Mouse (Mus musculus) kidney, adult 18-20 months (tissue): ENCODE measurements around the gene Cmip.
A peak's percentile ranks its signal among the peaks of the same experiment; 100 is the strongest.

Experiments used
- DNase-seq: peaks from one replicate; pipeline ENCODE4 v3.0.0; 2021

The Cmip gene

DNA sequence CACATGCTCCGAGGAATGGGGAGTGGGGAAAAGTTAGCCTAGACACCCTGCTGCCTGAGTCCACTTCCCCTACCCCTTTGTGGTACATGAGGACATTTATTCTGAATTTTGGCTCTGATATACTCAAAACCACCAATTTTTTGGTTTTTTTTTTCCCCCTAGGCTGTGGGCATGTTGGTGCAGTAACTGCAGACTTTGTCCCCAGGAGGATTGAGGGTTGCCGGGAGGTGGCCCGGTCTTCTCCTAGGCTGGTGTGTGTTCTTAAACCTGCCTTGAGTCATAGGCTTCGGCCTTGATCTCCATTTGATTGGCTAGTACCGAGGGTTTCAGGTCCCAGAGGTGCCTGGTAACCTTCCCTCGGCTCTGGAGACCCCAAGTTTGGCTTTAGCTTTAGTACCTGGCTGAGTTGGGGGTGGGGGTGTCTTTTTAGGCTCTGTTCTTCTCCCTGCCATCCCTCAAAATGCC lies 1.7 kb downstream of the Cmip start:
- peak; percentile 51 for DNase-seq

DNA sequence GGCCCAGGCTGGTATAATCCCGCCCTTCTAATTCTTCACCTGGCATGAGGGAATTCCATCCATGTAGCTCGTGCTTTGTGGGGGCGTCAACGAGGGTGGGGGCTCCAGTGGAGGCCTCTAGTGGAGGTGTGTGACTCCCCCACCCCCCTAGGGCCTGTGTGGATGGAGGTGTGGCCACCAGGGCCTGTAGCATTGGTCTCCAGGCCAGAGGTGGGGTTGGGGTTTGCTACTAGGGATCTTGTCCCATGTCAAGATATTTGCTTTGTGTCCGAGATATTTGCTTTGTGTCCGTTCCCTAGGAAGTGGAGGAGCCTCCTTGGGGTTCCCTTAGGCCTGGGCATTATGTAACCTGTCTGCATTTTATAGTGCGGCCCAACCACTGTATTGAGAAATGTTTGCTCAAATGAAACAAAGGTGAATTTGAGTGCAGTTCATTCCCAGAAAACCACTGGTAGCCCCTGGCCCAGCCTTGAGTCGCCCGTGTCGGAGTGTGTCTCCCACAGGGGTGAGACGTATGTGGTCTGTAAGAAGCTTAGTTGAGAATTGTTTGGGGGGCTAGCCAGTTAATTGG lies 2.7 kb downstream of the Cmip start:
- peak; percentile 68 for DNase-seq

DNA sequence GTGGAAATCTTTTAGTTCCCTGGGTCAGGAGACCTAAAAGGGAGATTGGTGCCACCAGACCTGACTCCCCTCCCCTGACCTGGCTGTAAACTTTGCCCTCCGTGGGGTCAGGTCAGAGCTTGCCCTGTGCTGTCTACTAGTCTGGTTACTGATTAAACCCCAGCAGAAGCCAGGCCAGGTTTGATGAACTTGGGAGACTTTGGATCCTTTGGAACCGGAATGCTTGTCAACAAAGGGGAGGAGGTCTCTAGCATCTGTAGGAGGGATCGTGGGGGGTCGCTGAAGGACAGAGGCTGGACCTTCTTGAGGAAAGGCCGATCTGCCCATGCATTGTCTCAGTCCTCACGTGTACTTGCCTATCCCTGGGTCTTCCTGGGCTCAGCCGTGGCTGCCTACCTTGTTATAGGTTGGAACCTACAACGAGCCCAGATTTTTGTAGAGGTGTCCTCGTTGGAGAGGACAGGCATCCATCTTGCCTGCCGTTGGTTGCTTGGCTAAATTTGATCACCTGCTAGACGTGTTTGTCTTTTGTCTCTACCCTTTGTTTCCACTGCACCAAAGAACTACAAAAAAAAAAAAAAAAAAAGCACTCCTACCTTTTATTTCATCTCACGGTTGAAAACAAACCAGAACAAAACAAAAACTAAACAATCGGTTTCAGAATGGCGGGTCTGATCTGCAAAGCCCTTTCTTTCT lies 3.5 kb downstream of the Cmip start:
- peak; percentile 84 for DNase-seq

DNA sequence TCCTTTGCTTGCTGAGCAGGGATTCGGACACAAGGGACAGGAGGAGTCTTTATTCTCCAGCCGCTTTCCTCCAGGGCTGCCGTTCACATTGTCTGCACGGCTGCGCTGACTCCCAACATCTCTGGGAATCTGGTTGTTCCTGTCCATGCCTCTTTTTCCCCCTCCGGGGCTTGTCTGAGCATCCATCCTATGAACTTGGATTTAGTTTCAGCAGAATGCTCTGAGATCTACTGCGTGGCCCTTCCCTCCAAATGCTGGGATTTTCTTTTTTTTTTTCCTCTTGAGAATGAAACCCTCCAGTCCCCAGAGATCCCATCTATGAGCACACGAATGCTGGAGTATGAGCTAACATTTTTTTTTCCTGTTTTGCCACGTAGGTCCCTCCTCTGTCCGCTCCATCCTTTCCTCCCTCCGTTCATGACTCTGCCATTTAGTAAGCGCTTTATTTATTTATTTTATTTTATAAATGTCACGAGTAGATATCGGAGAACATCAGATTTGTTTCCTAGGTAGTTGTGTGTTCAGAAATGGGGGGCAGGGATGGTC lies 4.1 kb downstream of the Cmip start:
- no peak for DNase-seq

DNA sequence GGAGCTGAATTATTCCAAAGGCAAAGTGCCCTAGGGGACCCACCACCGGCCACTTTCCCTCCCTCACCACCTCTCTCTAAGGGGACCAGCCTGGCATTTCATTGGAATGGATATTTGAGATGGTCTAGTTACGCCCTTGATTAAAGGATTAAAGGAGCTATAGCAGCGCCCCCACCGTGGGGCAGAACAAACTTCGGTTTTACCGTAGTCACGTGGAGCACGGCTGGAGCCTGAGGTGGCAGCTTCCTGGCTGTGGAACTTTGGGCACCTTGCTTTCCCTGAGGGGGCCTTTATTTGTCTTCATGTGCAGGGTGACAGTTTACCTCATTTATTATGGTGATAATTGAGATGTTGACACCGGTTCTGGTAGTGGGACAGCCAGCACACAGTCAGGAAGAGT lies 4.8 kb downstream of the Cmip start:
- DNase-seq = no peak

DNA sequence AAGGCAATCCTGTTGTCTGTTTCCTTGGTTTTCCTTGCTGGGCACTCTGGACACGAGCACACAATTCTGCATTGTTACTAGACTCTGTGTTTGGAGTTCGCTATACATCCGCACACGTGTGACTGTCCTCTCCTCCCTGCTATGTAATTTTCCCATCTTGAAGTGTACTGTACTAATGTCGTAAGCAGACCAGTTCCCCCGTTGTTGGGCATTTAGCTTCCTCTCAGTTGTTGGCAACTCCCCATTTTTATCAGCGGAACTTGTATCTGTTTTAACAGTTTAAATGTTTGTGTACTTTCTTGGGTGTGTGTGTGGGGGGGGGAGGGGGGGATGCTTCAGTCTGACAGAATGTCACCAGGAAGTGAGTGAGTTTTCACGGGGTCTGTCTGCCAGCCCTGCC lies 5.8 kb downstream of the Cmip start:
- DNase-seq = no peak

DNA sequence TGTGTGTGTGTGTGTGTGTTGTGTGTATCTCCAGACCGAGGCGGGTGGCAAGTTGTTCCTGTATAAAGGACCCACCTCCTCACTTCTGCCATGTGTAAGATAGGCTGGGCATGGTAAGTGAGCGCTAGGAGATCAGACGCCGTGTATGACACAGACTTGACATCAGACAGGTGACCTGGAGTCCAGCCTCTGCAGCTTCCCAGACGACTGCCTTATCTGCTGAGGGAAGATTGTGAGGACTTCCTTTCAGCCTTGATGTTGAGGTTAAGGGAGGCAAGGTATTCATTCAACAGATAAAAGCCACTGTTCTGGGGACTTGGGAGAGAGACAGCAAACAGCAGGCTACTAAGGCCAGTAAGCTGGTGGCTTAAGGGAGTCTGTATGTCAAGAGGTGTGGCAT lies 6.6 kb downstream of the Cmip start:
- no peak for DNase-seq

DNA sequence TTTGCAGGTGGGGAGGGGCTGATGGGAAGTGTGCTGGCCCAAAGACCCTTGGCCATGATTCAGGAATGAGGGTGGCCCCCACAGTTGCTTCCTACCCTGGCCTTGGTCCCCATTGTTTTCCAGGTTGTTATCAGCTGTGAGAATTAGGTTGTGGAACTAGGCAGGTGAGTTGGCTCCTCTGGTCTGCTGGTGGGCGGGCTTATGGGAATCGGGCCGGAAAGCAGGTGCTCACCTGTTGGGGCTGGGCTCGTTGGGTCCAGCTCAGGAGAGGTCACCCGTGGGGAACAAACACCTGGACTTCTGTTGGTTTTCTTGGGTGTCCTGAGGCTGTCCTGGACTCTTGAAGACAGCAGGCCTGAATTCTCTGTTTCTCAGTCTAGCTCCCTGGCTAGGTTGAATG lies 8.2 kb downstream of the Cmip start:
- no peak for DNase-seq

DNA sequence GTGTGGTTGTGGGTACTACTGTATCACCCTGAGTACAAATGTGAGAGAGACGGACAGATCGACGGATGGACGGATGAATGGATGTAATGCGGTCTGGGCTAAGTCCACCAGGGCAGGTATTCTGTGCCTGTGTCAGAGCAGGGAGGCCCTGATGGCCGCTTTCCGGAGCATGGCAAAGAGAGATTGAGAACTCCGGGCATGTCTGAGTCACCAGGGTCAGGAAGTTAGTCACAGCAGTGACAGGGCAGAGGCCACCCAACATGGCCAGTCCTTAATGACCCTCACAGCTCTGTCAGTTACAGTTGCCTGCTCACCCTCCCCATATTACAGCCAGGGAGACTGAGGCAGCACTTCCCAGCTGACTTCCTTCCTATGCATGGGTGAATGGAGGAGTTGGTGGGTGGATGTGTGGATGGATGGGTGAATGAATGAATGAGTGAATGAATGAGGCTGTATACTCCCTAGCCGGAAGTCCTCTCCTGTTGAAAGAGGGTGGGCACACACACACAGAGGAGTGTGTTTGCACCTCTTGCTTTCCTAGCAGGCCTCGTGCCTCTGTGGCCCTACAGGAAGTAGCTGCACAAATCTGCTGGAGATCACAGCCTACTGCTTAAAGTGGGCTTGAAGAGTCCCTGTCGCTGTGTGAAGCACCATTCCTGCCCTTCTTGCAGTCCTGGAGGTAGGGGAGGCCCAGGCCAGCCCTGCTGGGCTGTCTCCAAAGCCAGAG lies 10.7 kb downstream of the Cmip start:
- no peak for DNase-seq

DNA sequence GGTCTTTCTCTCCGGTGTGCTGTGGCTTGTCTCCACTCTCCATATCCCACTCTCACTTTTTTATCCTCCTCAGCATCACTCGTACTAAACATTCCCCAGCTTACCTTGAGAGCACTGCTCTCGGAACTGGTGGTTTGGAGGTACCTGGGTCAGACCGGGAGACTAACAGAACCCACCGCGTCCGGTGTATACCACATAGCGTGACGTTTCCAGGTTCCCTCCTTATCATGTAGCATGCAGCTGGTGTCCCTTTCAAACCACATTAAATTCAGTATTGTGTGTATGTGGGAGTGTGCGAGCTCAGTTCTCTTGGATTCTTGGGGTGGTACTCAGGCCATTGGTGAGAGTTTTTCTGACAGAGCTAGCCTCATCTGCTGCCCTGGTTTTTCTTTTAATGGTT lies 21.4 kb downstream of the Cmip start:
- DNase-seq = no peak

DNA sequence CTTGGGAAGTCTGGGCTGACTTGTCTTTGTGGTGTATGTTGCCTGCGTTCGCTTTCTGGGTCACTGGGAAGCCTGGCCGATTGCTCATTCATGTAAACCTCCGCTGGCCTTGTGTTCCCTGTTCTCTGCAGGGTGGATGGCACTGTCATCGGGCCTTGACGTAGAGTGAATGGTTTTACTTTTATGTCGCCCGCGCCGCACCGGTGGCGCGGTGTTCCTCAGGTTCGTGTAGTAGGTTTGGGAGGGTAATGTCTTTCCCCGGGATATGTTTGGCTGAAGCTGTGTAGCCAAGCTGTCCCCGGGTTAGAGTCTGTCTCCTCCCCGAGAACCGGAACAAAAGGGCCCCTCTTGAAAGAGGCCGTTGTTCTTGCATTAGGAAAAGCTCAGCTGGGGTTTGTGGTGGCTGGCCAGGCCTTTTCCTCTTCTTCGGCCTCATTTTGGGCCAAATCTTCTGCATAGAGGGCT lies 21.8 kb downstream of the Cmip start:
- DNase-seq = no peak

DNA sequence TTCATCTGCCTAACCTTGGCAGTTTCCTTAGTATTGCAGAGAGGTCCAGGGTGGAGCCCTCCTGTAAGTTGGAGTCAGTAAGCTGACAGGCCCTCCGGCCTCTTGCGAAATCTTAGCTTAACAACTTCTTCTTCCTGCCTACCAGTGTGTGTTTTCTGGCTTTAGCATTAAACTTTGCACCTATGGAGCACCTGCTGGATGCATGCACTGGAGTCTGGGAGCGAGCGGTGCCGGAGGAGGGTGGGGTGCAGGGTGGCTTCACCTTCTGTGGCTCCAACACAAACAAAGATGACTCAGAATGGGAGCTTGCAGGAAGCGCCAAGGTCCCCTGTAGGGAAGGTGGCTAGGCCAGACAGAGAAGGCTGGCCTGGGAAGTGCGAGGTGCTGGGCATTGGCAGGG lies 23.6 kb downstream of the Cmip start:
- peak; percentile 43 for DNase-seq

DNA sequence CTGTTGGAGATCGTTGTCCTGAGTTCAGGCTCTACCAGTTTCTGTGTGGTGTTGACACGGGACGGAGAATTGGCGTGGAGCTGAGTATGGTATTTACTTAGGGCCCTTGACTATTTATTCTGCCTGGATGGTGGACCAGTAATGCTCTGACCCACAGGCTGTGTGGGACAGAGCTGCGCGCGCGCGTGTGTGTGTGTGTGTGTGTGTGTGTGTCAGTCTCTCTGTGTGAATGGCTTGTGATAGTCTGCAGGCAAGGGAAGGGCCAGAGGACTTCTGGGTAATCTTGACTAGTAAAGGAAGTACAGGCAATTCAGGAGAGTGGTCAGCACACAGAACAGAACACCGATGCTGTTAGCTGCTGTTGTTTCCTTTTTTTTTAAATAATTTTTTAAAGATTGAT lies 24.8 kb downstream of the Cmip start:
- no peak for DNase-seq

DNA sequence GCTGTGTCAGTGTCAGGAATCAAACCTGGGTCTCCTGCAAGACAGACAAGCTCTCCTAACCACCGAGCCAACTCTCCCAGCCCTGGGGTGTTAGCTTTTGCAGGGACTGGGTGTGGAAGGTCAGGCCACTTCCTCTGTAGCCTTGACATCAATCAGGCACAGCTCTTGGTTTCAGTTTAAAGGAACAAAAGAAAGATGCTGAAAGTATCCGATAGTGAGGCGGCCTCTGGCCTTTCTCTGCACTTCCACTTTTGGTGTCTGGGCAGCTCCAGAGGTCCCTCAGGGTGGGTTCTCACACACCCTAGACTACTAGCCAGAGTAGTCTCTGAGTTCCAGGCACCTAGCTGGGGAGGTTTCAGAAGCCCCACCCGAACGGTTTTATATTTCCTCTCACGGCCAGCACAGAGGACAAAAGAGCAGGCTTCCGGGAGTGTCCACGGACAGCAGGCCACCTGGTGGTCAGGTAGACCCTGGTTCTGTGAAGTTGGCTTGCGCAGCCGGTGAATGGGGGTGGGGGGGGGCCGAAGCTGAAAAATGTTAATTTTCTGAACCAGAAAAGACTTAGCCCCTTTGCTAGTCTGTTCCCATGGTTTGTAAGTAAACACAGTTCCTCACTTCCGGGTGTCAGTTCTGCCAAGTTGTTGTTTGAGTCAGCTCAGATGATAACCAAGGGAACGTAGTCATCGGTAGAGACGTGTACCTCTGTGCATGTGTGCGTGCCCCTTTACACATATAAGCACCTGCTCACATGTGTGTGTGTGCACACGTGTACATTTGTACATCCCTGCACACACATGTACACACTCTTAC lies 25.5 kb downstream of the Cmip start:
- no peak for DNase-seq

DNA sequence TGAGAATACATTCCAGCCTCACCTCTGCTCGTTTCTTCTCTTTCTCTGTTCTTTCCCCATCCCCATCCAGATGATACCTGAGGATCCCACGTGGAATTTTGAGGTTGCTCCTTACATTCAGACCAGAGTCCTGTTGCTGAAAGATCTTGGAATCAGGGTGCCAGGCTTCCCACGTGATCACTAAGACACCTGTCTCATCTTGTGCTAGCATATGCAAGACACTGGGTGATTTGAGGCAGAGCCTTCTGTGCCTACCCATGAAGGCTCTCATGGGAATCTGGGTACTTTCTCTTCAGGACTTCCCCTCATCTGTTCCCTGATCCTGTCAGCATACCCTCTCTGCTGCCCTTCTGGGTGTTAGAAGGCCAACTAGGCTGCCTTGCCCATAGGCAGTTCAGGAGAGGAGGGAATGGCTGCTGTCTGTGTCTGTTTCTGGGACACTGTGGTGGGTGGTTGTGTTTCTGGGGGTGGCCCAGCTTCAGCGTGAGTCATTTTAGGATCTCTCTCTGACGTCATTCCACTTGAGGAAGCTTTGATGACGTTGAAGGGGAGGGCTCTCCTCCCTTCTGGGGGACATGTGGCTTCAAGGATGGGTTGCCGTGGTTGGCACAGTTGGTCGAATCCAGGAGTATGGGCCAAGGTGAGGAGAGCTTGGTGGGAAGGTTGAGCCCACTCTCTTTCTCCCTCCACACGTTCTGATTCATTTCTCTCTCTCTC lies 28.1 kb downstream of the Cmip start:
- no peak for DNase-seq

DNA sequence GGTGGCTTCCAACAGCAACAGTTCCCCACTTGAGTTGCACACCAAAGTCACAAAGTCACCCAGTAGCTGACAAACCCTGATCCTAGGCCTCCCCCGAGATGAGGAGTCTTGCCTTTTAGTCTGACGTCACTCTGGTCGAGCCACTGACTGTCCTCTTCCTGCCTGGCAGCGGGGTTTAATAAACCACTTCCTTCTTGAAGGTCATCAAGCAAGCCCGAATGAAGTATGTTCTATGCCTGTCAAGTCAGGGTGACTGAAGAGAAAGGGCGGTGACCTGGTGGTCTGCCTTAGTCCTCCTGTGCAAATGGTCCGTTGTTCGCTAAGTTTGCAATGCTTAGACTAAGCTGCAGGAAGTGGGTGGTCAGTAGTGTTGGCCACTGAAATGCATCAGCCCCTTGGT lies 31.1 kb downstream of the Cmip start:
- DNase-seq = no peak

DNA sequence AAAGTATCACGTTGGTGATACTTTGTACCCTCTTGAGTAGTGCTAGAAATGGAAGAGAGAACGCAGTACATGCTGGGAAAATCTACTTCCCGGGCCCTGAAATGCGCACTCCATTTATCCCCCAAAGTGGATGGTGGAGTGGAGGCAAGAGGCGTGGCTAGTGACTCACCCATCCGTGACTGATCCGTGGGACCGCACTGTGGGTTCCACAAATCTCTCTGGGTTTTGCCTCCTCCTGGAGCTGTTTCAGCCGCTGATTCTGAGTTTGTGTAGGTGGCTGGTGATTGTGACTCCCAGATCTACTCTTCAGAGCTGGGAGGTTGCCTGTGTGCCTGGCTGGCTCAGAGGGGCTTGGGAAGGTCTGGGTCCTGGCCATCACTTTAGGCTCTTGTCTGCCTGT lies 32.2 kb downstream of the Cmip start:
- no peak for DNase-seq

DNA sequence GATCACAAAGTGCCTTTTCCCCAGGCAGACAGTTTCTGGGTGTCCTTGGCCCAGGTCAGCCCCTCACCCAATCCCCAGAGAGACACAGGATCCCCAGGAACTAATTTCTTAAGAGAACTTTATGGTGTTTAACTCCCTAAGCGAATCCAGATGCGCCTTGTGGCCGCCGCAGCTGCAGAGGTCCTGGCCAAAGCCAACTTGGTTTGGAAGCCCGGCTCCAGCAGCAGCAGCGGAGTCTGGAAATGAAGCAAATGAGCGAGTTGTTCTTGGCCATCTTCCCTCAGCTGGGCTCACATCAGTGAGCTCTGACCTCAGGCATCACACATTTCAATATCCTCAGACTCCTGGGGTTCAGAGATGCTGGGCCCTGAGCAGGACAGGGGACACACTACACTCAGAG lies 33.6 kb downstream of the Cmip start:
- DNase-seq = no peak

DNA sequence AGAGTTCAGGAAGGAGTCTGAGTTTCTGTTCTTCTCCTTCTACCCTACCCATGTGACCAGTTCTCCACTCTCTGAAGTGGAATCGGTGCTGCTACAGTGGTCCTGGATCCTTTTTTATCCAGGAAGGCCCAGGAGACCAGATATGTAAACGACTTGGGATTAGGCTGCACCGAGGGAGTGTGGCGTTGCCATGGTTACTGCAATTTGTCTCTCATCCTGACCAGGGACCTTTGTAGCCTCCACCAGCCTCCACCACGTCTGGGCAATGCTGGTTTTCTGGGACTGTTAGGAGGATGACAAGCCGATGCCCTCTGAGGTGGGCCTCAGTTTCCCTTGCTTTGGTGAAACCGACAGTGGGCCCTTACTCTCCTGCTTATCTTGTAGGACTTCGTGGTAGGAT lies 35.4 kb downstream of the Cmip start:
- DNase-seq = no peak

DNA sequence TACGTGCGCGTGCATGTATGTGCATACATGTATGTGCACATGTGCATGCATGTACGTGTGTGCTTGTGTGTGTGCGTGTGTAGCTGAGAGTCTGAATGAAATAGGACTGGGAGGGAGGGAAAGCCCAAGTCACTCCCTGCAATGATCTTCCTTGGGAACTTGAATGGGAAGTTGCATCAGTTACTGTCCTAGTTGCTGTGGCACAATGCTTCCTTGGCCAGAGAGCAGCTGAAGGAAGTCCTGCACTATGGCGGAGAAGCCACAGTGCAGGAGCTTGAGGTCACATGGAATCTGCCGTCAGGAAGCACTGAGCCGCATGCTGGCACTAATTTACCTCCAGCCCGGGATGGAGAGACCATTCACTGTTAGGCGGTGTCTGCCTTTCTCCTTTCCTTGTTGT lies 37.9 kb downstream of the Cmip start:
- DNase-seq = no peak

DNA sequence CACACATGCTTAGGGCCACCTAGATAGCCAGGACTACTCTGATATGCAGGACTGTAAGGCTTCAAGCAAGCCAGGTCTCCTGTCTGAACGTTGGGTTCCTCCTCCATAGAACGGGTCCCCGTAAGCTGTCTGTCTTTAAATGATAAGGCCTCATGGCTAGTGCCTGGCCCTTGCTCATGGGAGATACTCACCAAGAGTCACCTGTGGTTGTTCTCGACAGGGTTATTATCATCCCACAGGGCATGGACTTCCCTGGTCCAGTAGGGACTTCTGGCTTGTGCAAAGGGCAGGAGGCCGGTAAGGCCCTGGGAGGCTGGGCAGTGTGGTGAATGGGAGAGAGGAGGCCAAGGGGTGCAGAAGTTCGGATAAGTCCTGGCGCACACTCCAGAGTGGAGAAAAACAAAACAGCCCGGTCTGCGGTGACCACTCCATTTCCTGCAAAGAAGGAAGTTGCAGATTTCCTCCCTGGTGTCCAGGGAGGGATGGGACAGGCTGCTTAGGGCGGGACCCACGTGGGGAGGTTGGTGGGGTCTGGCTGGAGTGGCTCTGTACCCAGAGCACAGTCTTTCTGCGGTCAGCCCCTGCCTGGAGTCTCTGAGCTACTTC lies 41.2 kb downstream of the Cmip start:
- peak; percentile 50 for DNase-seq

DNA sequence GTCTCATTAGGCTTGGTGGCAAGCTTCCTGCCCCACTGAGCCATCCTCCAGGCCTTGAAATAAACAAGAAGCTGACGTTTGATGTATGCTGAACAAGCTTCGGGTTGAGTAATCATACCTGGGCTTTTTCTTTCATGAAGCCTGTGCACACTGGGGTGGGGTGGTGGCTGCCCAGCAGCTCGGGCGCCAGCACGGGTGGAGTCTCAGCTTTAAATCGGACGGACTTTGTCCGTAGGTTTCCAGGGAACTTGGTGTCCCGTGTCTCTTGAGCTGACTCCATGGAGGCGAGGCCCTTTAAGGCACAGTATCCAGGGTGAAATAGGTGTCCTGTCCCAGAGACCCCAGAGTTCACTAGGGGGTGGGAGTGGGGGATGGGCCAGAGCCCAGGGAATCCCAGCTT lies 42.3 kb downstream of the Cmip start:
- peak; percentile 60 for DNase-seq
